Mouse (Mus musculus): ENCODE measurements around the gene Kdsr. TPM values are rescaled to one million over a fixed set of nuclear protein-coding genes. Genes with fewer than 3 reads are reported as not detected.
"Not testable (repeated sequence)": the region's sequence is repeated elsewhere in the genome, so short reads cannot be mapped to it uniquely, and the experiment has no call there.

The Kdsr gene
- total RNA-seq, 2 experiments from 2014 or later = 10.2 to 31.7 TPM

- ATAC-seq (replicated peaks; ENCODE audit: low FRiP score, low TSS enrichment, poor library complexity, severe bottlenecking) = no peak
Measured at GRCm38 (mm10) chr1:106742980-106743379, 16.5 kb downstream of the Kdsr start.

- no peak for ATAC-seq (replicated peaks; ENCODE audit: low FRiP score, low TSS enrichment, poor library complexity, severe bottlenecking)
Measured at GRCm38 (mm10) chr1:106740735-106741134, 18.8 kb downstream of the Kdsr start.

DNA sequence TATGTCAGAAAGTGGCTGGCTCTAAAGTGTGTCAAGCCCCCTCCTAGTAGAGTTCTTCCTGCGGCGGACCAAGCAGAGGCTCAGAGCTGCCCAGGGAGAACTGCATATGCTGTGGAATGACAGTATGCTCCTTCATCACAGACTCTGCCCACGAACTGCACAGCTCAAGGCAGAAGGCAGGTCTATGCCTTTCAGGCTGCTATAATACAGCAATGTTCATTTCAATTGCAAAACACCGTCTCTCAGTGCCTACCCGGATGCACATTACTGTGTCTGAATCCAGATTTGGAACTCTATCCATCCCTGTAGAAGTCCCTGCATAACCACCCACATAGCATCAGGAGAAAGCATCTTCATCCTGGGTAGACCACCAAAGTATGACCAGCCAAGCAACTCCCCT, 19.7 kb downstream of the Kdsr start:
- ATAC-seq (replicated peaks; ENCODE audit: low FRiP score, low TSS enrichment, poor library complexity, severe bottlenecking) = no peak

- ATAC-seq (replicated peaks; ENCODE audit: low FRiP score, low TSS enrichment, poor library complexity, severe bottlenecking) = peak; percentile 81
Measured at GRCm38 (mm10) chr1:106738092-106738491, 21.4 kb downstream of the Kdsr start.

- ATAC-seq (replicated peaks; ENCODE audit: low FRiP score, low TSS enrichment, poor library complexity, severe bottlenecking) = no peak
Measured at GRCm38 (mm10) chr1:106736211-106736610, 23.3 kb downstream of the Kdsr start.

DNA sequence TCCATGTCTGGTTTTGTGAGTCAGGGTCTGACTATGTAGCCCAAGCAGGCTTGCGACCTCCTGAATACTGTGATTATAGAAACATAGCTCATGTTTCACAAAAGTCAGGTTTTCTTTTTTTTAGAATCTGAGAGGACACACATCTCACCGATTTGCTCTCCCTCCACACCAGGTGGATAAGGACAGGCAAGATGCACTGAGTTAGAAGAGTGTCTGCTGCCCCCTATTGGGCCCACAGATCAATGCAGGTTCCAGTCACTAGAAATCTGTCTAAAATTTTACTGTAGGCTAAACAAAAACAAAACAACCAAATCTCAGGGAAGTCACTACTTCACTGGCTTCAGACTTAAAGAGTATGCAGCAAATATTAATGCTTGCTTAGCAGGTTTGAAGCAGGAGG, 23.9 kb downstream of the Kdsr start:
- peak; percentile 73 for ATAC-seq (replicated peaks; ENCODE audit: low FRiP score, low TSS enrichment, poor library complexity, severe bottlenecking)

DNA sequence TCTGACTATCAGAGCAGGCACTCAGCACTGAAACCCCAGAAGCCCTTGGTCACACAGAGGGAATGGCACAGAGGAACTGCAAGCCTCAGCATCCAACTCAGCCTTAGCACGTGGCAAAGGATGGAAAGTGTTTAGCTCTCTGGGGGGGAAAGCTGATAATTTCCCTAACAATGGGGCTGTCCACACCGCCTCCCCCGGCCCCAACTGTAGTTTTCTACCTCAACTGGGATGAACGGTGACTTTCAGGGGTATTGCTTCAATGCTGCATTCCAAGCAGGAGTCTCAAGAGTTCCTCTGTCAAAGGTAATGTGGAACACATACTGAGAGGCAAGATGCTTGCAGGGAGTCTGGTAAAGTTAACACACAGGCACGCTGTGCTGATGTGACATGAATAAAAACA, 37.5 kb downstream of the Kdsr start:
- ATAC-seq (replicated peaks; ENCODE audit: low FRiP score, low TSS enrichment, poor library complexity, severe bottlenecking) = no peak

DNA sequence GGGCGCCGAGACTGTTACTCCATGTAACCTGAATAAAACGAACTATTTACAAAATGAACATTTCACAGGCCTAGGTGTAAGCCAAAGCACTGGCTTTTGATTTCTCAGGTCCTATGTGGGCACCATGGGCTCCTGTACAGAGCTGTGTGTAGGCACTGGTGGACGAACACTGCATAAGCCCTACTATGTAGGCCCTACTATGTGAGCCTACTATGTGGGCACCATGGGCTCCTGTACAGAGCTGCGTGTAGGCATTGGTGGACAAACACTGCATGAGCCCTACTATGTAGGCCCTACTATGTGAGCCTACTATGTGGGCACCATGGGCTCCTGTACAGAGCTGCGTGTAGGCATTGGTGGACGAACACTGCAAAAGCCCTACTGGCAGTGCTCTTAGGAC, 41.8 kb downstream of the Kdsr start:
- ATAC-seq (replicated peaks; ENCODE audit: low FRiP score, low TSS enrichment, poor library complexity, severe bottlenecking) = not testable (repeated sequence)

GRCm38 (mm10) chr1:106717071-106717601, 42.4 kb downstream of the Kdsr start:
- ATAC-seq (replicated peaks; ENCODE audit: low FRiP score, low TSS enrichment, poor library complexity, severe bottlenecking) = no peak

DNA sequence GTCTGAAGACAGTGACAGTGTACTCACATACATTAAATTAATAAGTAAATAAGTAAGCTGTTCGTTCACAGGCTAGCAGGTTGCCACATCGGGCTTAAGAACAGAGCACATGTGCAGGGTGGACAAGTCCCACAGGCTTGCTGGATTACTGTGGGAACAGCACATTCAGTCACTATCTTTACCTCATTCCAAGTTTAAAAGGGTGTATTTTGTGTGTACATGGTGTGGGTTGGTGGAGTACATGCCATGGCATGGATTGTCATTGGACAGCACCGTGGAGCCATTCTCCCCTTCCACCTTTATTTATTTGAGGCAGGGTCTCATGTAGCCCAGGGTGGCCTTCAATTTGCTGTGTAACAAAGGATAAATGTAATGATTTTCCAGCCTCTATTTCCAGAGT, 43.4 kb downstream of the Kdsr start:
- ATAC-seq (replicated peaks; ENCODE audit: low FRiP score, low TSS enrichment, poor library complexity, severe bottlenecking) = no peak

DNA sequence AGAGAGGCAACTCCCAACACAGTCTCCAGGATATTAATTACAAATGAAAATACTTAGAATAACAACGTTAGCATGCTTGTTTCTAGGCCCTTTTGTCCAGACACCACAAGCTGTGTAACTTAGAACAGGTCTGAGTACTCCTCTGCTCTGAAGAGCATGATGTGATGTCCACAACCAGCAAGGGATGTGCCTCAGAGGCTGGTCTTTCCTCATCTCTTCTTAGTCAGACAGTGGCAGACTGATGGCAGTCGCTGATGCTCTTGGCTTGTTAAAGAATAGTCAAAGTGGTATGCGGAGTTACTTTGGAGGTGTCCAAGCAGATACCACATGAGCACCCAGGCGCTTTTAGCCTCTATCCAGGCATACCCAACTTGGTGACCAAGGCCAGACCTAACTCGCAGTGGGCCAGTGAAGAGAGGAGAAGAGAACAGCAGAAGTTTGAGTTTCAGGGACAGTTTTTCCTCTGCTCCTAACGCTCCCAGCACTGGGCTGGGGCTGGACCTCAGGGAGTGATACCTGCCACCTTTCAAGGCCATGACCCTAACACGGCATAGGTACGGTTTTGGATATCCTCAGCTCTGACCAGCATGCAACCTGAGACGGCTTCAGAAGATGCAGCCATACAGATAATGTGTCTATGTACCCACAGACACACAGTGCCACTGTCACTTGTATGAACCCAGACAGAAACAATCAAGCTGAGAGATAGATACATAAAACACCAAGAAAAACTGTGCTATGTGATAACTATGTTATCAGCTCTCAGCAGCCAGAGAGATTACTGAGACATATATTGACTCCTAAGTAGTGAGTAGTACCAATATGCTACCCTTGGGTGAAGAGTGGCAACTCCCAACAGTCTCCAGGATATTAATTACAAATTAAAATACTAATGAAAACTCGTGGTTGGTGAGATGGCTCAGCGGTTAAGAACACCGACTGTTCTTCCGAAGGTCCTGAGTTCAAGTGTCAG, 44.1 kb downstream of the Kdsr start:
- ATAC-seq (replicated peaks; ENCODE audit: low FRiP score, low TSS enrichment, poor library complexity, severe bottlenecking) = peak; percentile 38

DNA sequence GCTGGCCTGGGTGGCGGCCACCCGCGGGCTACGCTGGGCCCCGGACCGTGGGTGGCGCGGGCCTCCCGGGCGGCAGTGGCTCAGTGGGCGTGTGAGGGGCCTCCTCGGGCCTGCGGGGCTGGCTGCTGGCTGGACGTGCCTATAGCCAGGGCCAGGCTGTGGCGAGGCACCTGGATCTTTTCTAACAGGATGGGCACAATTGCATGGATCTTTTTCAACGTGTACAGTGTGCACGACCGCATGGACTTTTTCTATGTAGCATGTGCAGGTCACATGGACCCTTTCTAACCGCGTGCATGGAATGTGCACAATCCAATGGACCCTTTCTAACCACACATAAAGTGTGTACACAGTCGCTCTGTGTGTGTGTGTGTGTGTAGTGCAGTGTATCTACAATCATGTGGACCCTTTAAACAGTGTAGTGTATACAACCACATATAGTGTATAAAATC, 45.0 kb downstream of the Kdsr start:
- ATAC-seq (replicated peaks; ENCODE audit: low FRiP score, low TSS enrichment, poor library complexity, severe bottlenecking) = 0 out of 2 replicates have a peak, but pooled peaks have one; percentile 12

DNA sequence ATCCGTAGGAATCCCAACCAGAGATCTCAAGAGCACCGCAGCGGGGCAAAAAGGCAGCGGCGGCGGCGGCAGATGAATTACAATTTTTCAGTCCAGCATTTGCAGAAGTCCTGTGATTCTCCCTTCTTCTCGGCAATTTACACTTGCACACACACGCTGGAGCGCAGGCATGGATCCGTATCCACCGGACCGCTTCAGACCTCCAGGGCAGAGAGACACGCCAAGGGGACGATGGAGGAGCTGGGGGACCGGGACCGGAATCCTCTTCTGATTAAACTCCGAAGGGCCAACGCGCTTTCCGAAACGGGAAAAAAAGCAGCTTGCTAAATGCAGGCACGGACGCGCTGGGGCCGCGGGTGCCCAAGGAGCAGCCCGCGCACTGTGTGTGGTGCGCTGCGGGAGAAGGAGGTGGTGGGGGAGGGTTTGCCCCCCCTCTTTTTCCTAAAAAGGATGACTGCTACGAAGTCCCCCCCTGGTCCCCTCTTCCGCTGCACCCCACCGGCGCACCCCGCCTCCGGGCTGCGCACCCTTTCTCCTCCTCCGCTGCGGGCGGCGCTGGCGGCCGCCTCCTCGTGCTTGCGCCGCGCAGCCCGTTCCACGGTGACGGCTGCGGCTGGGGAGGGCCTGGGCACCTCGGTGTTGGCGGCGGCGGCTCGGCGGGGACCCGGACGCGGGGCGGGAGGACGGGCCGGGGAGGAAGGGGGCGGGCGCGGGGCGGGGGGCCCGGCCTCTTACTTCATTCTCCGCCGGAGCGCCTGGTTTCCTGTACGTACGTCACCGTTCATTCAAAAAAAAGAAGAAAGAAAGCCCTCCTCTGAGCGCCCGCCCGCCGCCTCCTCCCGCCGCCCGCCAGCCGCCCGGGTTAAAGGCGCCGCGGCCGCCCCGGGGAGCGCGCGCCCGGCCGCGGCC, 45.7 kb downstream of the Kdsr start, which contains the start of gene Bcl2:
Gene Bcl2 (minus strand): TSS at position 654 of the 909 bp plus-strand sequence.
- peak; percentile 35 for ATAC-seq (replicated peaks; ENCODE audit: low FRiP score, low TSS enrichment, poor library complexity, severe bottlenecking)

DNA sequence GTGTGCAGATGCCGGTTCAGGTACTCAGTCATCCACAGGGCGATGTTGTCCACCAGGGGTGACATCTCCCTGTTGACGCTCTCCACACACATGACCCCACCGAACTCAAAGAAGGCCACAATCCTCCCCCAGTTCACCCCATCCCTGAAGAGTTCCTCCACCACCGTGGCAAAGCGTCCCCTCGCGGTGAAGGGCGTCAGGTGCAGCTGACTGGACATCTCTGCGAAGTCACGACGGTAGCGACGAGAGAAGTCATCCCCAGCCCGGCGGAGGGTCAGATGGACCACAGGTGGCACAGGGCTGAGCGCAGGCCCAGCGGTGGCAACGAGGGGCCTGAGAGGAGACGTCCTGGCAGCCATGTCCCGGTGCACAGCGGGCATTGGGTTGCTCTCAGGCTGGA, 47.2 kb downstream of the Kdsr start:
- ATAC-seq (replicated peaks; ENCODE audit: low FRiP score, low TSS enrichment, poor library complexity, severe bottlenecking) = peak; percentile 28

GRCm38 (mm10) chr1:106711356-106712125, 48.0 kb downstream of the Kdsr start:
- no peak for ATAC-seq (replicated peaks; ENCODE audit: low FRiP score, low TSS enrichment, poor library complexity, severe bottlenecking)

DNA sequence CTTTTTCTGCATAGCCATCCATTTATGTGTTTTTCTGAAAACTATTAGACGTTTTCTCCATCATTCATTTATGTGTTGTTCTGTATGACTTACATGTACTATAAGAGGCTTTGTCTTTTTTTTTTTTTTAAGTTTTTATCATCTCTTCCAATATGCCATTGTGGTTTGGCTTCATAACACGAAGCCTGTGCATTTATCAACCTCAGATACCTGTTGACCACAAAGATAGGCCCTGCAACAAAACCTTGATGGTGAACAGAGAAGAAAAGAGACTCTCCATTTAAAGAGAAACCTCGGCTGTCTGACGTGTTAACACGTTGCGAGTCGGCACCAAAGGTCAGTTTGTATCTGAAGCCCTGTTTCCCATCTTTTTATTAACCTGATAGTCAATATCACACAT, 49.3 kb downstream of the Kdsr start:
- ATAC-seq (replicated peaks; ENCODE audit: low FRiP score, low TSS enrichment, poor library complexity, severe bottlenecking) = peak; percentile 40

DNA sequence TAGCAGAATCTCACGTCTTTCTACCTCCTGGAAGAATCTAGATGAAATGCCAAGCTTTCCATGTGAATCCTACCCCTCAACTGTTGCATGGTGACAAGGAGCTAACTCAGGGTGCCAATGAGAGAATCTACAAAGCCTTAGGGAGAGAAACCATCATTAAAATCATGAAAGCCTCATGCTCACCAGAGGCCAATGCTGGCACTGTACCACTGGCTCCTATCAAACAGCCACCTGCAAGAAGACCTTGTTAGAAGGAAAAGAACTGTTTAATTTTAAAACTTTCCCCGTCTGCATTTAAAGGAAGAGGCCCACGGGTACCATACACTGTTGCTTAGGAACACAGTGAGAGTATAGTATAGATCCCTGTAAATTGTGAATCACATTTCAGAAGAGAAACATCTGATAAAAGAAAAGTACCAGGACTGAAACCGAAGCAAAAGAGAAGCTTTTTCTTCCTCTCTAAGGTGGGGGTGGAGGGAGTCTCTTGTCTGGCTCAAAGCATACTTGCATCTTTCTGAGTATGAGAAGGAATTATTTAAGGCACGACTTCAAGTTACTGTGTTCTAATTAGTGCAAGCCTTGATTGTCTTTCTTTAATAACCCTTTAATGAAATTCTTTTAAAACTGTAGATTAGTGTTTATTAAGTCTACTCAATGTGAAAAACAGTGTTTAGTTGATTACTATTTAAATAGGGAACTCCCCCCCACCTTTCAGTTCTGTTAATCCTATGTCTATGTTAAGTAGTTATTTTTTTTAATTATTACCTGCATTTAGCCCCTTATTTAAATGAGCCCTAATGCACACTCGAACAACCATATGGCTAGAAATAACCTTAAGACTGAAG, 52.3 kb downstream of the Kdsr start:
- no peak for ATAC-seq (replicated peaks; ENCODE audit: low FRiP score, low TSS enrichment, poor library complexity, severe bottlenecking)

- ATAC-seq (replicated peaks; ENCODE audit: low FRiP score, low TSS enrichment, poor library complexity, severe bottlenecking) = no peak
Measured at GRCm38 (mm10) chr1:106703183-106703582, 56.3 kb downstream of the Kdsr start.
